Mouse (Mus musculus): ENCODE measurements around the gene Cdh15.

DNA sequence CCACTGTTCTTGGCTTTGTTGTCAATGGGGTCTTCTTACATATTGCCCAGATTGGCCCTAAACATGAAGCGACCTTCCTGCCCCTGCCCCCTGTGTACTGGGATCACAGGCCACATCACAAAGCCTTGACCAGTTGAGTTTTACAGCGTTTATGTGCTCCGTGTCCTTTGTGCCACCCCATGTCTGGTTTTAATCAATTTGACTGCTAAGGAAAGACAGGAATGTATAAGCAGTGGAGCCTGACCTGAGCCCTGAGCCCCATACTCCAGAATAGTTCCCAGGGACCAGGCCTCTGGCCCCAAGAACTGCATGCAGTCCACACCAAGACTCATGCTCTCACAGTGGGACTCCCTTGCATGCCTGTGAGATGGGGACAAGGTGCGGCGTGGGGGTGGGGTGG lies 27.4 kb downstream of the Cdh15 start:
- TF ChIP-seq CTCF (IDR thresholded peaks at IDR 0.05; ENCODE audit: control insufficient read depth, insufficient read depth, low read length), result no peak
- TF ChIP-seq POLR2A (IDR thresholded peaks at IDR 0.05; ENCODE audit: borderline replicate concordance, control insufficient read depth, low read depth, low read length), result no peak
